Mouse (Mus musculus) E14TG2a.4 (cell line): Measurements from ENCODE around the gene Mpped1.

Source experiments
- CTCF ChIP-seq: conservative IDR thresholded peaks from 2 replicates; pipeline ENCODE4 v1.5.1; 2014; ENCODE audit warnings: low read length
- NANOG ChIP-seq: IDR thresholded peaks from 2 replicates; pipeline ENCODE4 v1.6.1; 2014; ENCODE audit warnings: borderline replicate concordance, low read length, mixed read lengths
- POU5F1 ChIP-seq: IDR thresholded peaks from 2 replicates; pipeline ENCODE4 v1.6.1; 2014; ENCODE audit warnings: low read length, borderline replicate concordance

GRCm38 (mm10) chr15:83842915-83843789, 63.9 kb downstream of the Mpped1 start:
- TF ChIP-seq CTCF = no peak
- no peak for TF ChIP-seq NANOG
- TF ChIP-seq POU5F1 = no peak
